Mouse (Mus musculus) heart, postnatal 0 days (tissue): ENCODE data around the gene Dclk1. TPM values are rescaled to one million over a fixed set of nuclear protein-coding genes. Genes with fewer than 3 reads are reported as not detected.

ENCODE experiments used
- ATAC-seq: fragments of 200-750 bp; cut with Nextera tagmentation; 2 replicates; pipeline ENCODE4 v1.8.0; 2017; ENCODE audit warnings: low read depth, moderate number of reproducible peaks, moderate library complexity; ENCODE audit not compliant: insufficient read depth
- DNase-seq: peaks from one replicate; pipeline ENCODE4 v3.0.0-alpha.2; 2016; ENCODE audit warnings: low spot score
- H3K27ac ChIP-seq: fragments of 300-500 bp; sonication (generic); 2 replicates; pipeline ENCODE4 v1.5.1; 2014; ENCODE audit warnings: low read depth, mild to moderate bottlenecking
- H3K27me3 ChIP-seq: fragments of 300-500 bp; sonication (generic); 2 replicates; pipeline ENCODE4 v1.6.1; 2014; ENCODE audit warnings: low read length, mixed read lengths; ENCODE audit not compliant: control insufficient read depth, insufficient read depth
- H3K36me3 ChIP-seq: fragments of 300-500 bp; sonication (generic); replicated peaks from 2 replicates; pipeline ENCODE4 v1.6.1; 2014; ENCODE audit warnings: low read length, mixed read lengths; ENCODE audit not compliant: control insufficient read depth, insufficient read depth
- H3K4me1 ChIP-seq: fragments of 300-500 bp; sonication (generic); 2 replicates; pipeline ENCODE4 v1.6.1; 2014; ENCODE audit warnings: antibody characterized with exemption; ENCODE audit not compliant: control insufficient read depth, insufficient read depth
- H3K4me2 ChIP-seq: fragments of 300-500 bp; sonication (generic); 2 replicates; pipeline ENCODE4 v1.6.1; 2014; ENCODE audit warnings: low read depth, mild to moderate bottlenecking, low read length, moderate library complexity
- H3K4me3 ChIP-seq: fragments of 300-500 bp; sonication (generic); 2 replicates; pipeline ENCODE4 v1.5.1; 2014; ENCODE audit warnings: low read depth, low read length
- H3K9ac ChIP-seq: fragments of 300-500 bp; sonication (generic); replicated peaks from 2 replicates; pipeline ENCODE4 v1.6.1; 2014; ENCODE audit warnings: low read depth, low read length, mixed read lengths
- H3K9me3 ChIP-seq: fragments of 300-500 bp; sonication (generic); replicated peaks from 2 replicates; pipeline ENCODE4 v1.6.1; 2016; ENCODE audit warnings: low read length; ENCODE audit not compliant: control insufficient read depth
- CTCF ChIP-seq: IDR thresholded peaks from 2 replicates; pipeline ENCODE4 v1.5.1; 2016; ENCODE audit warnings: antibody characterized with exemption, control low read depth, low read depth
- EP300 ChIP-seq: IDR thresholded peaks from 2 replicates; pipeline ENCODE4 v1.6.1; 2016; ENCODE audit warnings: antibody characterized with exemption, low read depth
- WGBS: fragments of 180-500 bp; shearing (Covaris S2); extraction: QIAGEN DNeasy Blood & Tissue Kit; methylation state at CpG from one replicate; pipeline ENCODE4 v1.1.7; 2014; 5-methylcytosine and 5-hydroxymethylcytosine counted together
- polyA plus RNA-seq: library from polyadenylated mRNA; unstranded; fragments of >200 nt; fragmentation: Nextera tagmentation; extraction: Ambion mirVana; gene quantifications from 2 replicates; pipeline ENCODE4 v1.2.1, GENCODE M21; 2015
- total RNA-seq: library from RNA; depleted of rRNA; stranded (reverse); fragments of >200 nt; gene quantifications from 2 replicates; pipeline ENCODE4 v1.2.3, GENCODE M21; 2014; ENCODE audit warnings: low replicate concordance

The Dclk1 gene
- total and polyA plus RNA-seq, 2 experiments from 2014 or later = 4.9 to 18.7 TPM

GRCm38 (mm10) chr3:55481140-55481539 lies 239.0 kb downstream of the Dclk1 start:
- no peak overlapping the region for H3K4me2 ChIP-seq
- DNase-seq (no peak), ATAC-seq (no peak)
- no peaks in the 10 kb centered on the region for H3K36me3 ChIP-seq
- WGBS = 42% methylated on average over 1 of the region's 1 CpGs
- H3K27ac ChIP-seq = no peak overlapping the region
- H3K4me3 ChIP-seq = no peak overlapping the region
- no peaks in the 10 kb centered on the region for H3K27me3 ChIP-seq
- H3K4me1 ChIP-seq = no peaks in the 10 kb centered on the region
- H3K9ac ChIP-seq = no peak overlapping the region
- no peaks in the 10 kb centered on the region for H3K9me3 ChIP-seq
- no peak for TF ChIP-seq EP300
- TF ChIP-seq CTCF = no peak

DNA sequence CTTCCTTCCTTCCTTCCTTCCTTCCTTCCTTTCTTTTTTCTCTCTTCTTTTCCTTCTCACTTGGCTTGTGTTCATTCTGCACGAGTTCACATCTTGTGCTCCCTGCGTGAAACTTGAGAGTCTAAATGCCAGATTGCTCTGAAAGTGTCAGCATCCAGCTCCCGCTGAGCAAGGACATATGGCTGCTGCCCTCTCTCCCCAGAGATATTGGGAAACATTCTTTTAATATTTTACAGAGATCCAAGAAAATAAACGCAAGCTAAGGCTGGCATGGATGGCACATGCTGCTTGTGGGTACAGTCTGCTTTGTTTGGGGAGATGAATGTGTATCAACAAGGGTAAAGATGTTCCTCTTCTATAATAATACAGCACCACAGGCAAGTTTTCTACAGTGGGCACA lies 241.2 kb downstream of the Dclk1 start:
- Histone ChIP-seq H3K36me3 (no peaks in the 10 kb centered on the region), H3K9ac (no peak overlapping the region), H3K4me1 (no peaks in the 10 kb centered on the region), H3K27ac (no peak overlapping the region), H3K27me3 (no peaks in the 10 kb centered on the region), H3K4me3 (no peak overlapping the region), H3K9me3 (no peaks in the 10 kb centered on the region), H3K4me2 (no peak overlapping the region)
- WGBS = 40% methylated on average over 4 of the region's 4 CpGs
- ATAC-seq (no peak), DNase-seq (no peak)
- TF ChIP-seq CTCF (no peak), EP300 (no peak)

DNA sequence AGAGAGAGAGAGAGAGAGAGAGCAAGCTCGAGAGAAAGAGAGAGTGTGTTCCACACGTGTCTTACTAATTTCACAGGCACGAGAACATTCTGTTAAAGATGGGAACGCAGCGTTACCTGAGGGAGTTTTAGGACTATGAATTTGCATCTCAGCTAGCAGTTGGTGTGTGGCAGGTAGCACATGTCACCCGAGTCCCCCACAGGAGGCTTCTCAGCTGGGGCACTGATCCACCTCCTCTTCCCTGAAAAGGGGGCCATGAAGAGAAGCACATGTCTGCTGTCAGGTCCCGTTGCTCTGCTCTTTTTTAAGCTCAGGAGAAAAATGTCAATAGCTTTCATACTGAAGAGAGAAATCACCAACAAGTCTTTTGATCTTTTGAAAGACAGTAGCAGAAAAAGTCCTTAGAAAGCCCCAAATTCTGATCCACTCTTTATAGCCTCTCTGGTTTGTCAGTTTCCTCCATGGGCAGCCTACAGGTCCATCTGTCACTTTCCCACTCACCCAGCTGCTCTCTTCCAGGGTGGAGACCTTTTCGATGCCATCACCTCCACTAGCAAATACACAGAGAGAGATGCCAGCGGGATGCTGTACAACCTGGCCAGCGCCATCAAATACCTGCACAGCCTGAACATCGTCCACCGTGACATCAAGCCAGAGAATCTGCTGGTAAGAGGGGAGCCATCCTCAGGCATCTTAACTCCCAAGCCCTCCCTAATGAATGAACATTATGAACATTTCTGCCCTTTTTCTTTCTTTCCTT lies 247.2 kb downstream of the Dclk1 start:
- no peak overlapping the region for H3K4me3 ChIP-seq
- no peak overlapping the region for H3K27ac ChIP-seq
- H3K27me3 ChIP-seq = no peaks in the 10 kb centered on the region
- no peaks in the 10 kb centered on the region for H3K4me1 ChIP-seq
- no peak for ATAC-seq
- H3K4me2 ChIP-seq = no peak overlapping the region
- DNase-seq = no peak
- no peak overlapping the region for H3K9ac ChIP-seq
- 65% methylated on average over 12 of the region's 12 CpGs for WGBS
- TF ChIP-seq CTCF (no peak), EP300 (no peak)
- no peaks in the 10 kb centered on the region for H3K9me3 ChIP-seq
- no peaks in the 10 kb centered on the region for H3K36me3 ChIP-seq

DNA sequence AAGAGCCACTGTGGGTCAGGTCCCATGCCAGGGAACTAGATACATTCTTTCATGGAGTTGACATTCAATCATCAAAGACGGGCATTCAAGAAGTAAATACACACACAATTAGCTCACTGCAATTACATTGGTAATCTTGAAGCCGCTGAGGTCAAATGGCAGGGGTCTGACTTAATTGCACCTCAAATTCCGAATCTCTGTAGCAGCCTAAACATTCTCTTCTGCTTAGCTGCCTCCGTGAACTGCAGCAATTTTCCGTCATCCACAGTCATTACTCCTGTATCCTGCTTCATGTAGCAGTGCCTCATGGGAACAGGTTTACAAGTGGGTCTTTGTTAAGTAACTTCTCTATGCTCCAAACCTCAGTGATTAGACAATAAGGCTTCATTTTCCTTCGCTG lies 249.9 kb downstream of the Dclk1 start:
- Histone ChIP-seq H3K9me3 (no peaks in the 10 kb centered on the region), H3K27me3 (no peaks in the 10 kb centered on the region), H3K4me1 (no peaks in the 10 kb centered on the region), H3K4me3 (no peak overlapping the region), H3K36me3 (no peaks in the 10 kb centered on the region), H3K4me2 (no peak overlapping the region), H3K9ac (no peak overlapping the region), H3K27ac (no peak overlapping the region)
- ATAC-seq (no peak), DNase-seq (no peak)
- whole genome bisulfite sequencing = 63% methylated on average over 6 of the region's 6 CpGs
- no peak for TF ChIP-seq EP300
- no peak for TF ChIP-seq CTCF

DNA sequence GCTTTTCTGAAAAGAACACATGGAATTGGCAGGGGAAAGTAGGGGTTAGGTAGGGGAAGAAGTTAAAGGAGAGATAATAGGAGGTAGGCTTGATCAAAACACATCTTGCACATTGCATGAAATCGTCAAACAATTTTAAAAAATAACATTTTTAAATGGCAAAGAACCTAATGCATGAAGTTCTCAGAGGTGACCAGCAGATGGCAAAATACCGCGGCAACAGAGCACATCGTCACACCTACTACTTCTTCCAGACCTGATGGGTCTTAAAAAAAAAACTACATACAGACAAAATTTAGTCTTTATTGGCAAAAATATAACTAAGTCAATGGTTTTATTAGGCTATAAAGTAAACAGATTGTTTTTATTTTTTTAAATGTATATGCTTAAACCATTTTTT lies 252.2 kb downstream of the Dclk1 start:
- Histone ChIP-seq H3K9ac (no peak overlapping the region), H3K9me3 (no peaks in the 10 kb centered on the region), H3K4me1 (no peaks in the 10 kb centered on the region), H3K27ac (no peak overlapping the region), H3K27me3 (no peaks in the 10 kb centered on the region), H3K4me2 (no peak overlapping the region), H3K4me3 (no peak overlapping the region), H3K36me3 (no peaks in the 10 kb centered on the region)
- no peak for ATAC-seq
- 38% methylated on average over 4 of the region's 4 CpGs for WGBS
- peak; percentile 52 for TF ChIP-seq CTCF
- TF ChIP-seq EP300 = no peak
- DNase-seq = peak; percentile 27

GRCm38 (mm10) chr3:55495231-55495630 lies 253.1 kb downstream of the Dclk1 start:
- no peak for TF ChIP-seq CTCF
- no peak for TF ChIP-seq EP300
- H3K4me3 ChIP-seq = no peak overlapping the region
- no peak overlapping the region for H3K9ac ChIP-seq
- H3K4me2 ChIP-seq = no peak overlapping the region
- WGBS = 74% methylated on average over 7 of the region's 7 CpGs
- H3K9me3 ChIP-seq = no peaks in the 10 kb centered on the region
- H3K36me3 ChIP-seq = no peaks in the 10 kb centered on the region
- no peak overlapping the region for H3K27ac ChIP-seq
- H3K4me1 ChIP-seq = no peaks in the 10 kb centered on the region
- H3K27me3 ChIP-seq = no peaks in the 10 kb centered on the region
- DNase-seq (no peak), ATAC-seq (no peak)
